Mouse (Mus musculus) frontal cortex, postnatal 36 days (tissue): Measurements from ENCODE around the gene Nhsl1.
"Not testable (repeated sequence)": the region's sequence is repeated elsewhere in the genome, so short reads cannot be mapped to it uniquely, and the experiment has no call there.

ENCODE experiments used
- DNase-seq, 2 experiments: peaks; one replicate each; pipeline ENCODE4 v3.0.0; 2022; ENCODE audit warnings: low spot score in 2 of 2

The Nhsl1 gene

GRCm38 (mm10) chr10:18536889-18537288 is 218.1 kb downstream of the Nhsl1 start:
- no peak for DNase-seq

- DNase-seq, result no peak
These were observed 226.5 kb downstream of the Nhsl1 start for GRCm38 (mm10) chr10:18545309-18545708.

GRCm38 (mm10) chr10:18545813-18546235 is 227.0 kb downstream of the Nhsl1 start, which contains the start of gene Hebp2:
Hebp2 (minus strand) TSS chr10:18546076.
- DNase-seq, result peak; percentile 54 to 62

GRCm38 (mm10) chr10:18547381-18547780 is 228.6 kb downstream of the Nhsl1 start:
- no peak for DNase-seq

GRCm38 (mm10) chr10:18549321-18550216 is 230.8 kb downstream of the Nhsl1 start:
- DNase-seq, result no peak

- not testable (repeated sequence) for DNase-seq
These were observed 240.3 kb downstream of the Nhsl1 start for GRCm38 (mm10) chr10:18559076-18559475.

- DNase-seq, result no peak
These were observed 242.7 kb downstream of the Nhsl1 start for GRCm38 (mm10) chr10:18561445-18561844.

GRCm38 (mm10) chr10:18562940-18563339 is 244.2 kb downstream of the Nhsl1 start:
- DNase-seq, result peak; percentile 63 to 73

- no peak for DNase-seq
These were observed 253.8 kb downstream of the Nhsl1 start for GRCm38 (mm10) chr10:18572581-18572980.
